In genomic region chr1:133889949-133890598, GRCm38 (mm10) we compare ENCODE assay signal across 8 mouse cellular contexts. TPM values are rescaled to one million over a fixed set of nuclear protein-coding genes. Genes with fewer than 3 reads are reported as not detected.
DNase-seq lines count a peak whose midpoint lies in the region; ATAC-seq and TF ChIP-seq lines count a peak whose summit lies in the region.

No protein-coding gene starts in this region.

- peak overlapping the region; percentile 50 for H3K4me2 ChIP-seq in heart, postnatal 0 days (ENCODE audit: low read depth, low read length)
- H3K4me2 ChIP-seq in liver, embryonic 14.5 days (ENCODE audit: low read depth), result peak overlapping the region; percentile 57

- DNase-seq in ES-CJ7 (ENCODE audit: low read depth, low spot score), result peak; percentile 52
- DNase-seq in heart, postnatal 0 days (ENCODE audit: low spot score), result peak; percentile 13
- peak in 1 of 3 experiments; percentile 42 for DNase-seq in liver, embryonic 14.5 days (ENCODE audit: low read depth in 3 of 3, low spot score in 3 of 3)
- no peak for DNase-seq in spleen, postnatal 4 days (ENCODE audit: low spot score in 2 of 2)
- DNase-seq in natural killer cell, adult 2 months (ENCODE audit: low spot score in 2 of 2), result no peak
- DNase-seq in left cerebral cortex, adult 18-20 months (ENCODE audit: low spot score in 2 of 2), result no peak
- no peak for DNase-seq in cerebellum, adult 11-12 months

- ATAC-seq in heart, postnatal 0 days (ENCODE audit: insufficient read depth, low read depth), result no peak; the same call in 1 of the 2 replicates
- peak; percentile 47; the same call in 1 of the 2 replicates for ATAC-seq in liver, embryonic 14.5 days (ENCODE audit: insufficient read depth)

- H3K36me3 ChIP-seq in heart, postnatal 0 days (replicated peaks; ENCODE audit: control insufficient read depth, insufficient read depth, low read length), result no peaks in the 10 kb centered on the region
- H3K36me3 ChIP-seq in liver, embryonic 14.5 days (replicated peaks; ENCODE audit: control insufficient read depth, insufficient read depth, low read depth), result no peaks in the 10 kb centered on the region

- TF ChIP-seq CTCF in heart, postnatal 0 days (IDR thresholded peaks at IDR 0.05; ENCODE audit: low read depth), result no peak
- no peak for TF ChIP-seq CTCF in liver, embryonic 14.5 days (IDR thresholded peaks at IDR 0.05; ENCODE audit: low read depth)

- no peaks in the 10 kb centered on the region for H3K27me3 ChIP-seq in heart, postnatal 0 days (ENCODE audit: control insufficient read depth, insufficient read depth, low read length)
- no peaks in the 10 kb centered on the region for H3K27me3 ChIP-seq in liver, embryonic 14.5 days (ENCODE audit: control insufficient read depth, insufficient read depth, low read length)

- peaks cover 27% of the 10 kb centered on the region for H3K4me1 ChIP-seq in brown adipose tissue, adult 24 weeks (ENCODE audit: control insufficient read depth, insufficient read depth, insufficient read length, low read length)
- H3K4me1 ChIP-seq in heart, postnatal 0 days (ENCODE audit: control insufficient read depth, insufficient read depth), result peaks cover 35% of the 10 kb centered on the region
- H3K4me1 ChIP-seq in liver, embryonic 14.5 days (replicated peaks; ENCODE audit: control insufficient read depth in 2 of 2, insufficient read depth in 2 of 2, low read length in 1 of 2), result peaks cover 44 to 79% of the 10 kb centered on the region in 2 experiments

- no peaks in the 10 kb centered on the region for H3K9me3 ChIP-seq in heart, postnatal 0 days (replicated peaks; ENCODE audit: control insufficient read depth, low read length)
- no peaks in the 10 kb centered on the region for H3K9me3 ChIP-seq in liver, embryonic 14.5 days (ENCODE audit: control insufficient read depth, low read length)

- H3K9ac ChIP-seq in heart, postnatal 0 days (replicated peaks; ENCODE audit: low read depth, low read length), result no peak overlapping the region
- peak overlapping the region; percentile 60 for H3K9ac ChIP-seq in liver, embryonic 14.5 days (replicated peaks)

- H3K4me3 ChIP-seq in brown adipose tissue, adult 24 weeks (ENCODE audit: insufficient read depth, low read depth, low read length), result peak overlapping the region; percentile 7; the same call in 1 of the 2 replicates
- H3K4me3 ChIP-seq in heart, postnatal 0 days (ENCODE audit: low read depth, low read length), result no peak overlapping the region
- peak overlapping the region; percentile 1 to 11; a peak in 2 of 4 replicates for H3K4me3 ChIP-seq in liver, embryonic 14.5 days (ENCODE audit: insufficient read depth in 1 of 2, low read depth in 2 of 2, low read length in 2 of 2)

- peak overlapping the region; percentile 39 for H3K27ac ChIP-seq in brown adipose tissue, adult 24 weeks (replicated peaks; ENCODE audit: low read depth, low read length)
- peak overlapping the region; percentile 50 for H3K27ac ChIP-seq in heart, postnatal 0 days (ENCODE audit: low read depth)
- peak overlapping the region; percentile 25; the same call in 1 of the 2 replicates for H3K27ac ChIP-seq in liver, embryonic 14.5 days

- TF ChIP-seq EP300 in heart, postnatal 0 days (IDR thresholded peaks at IDR 0.05; ENCODE audit: low read depth), result no peak
- TF ChIP-seq EP300 in liver, embryonic 14.5 days (IDR thresholded peaks at IDR 0.05; ENCODE audit: low read depth), result no peak

- WGBS in heart, postnatal 0 days, result 23% methylated on average over 20 of the region's 20 CpGs
- WGBS in liver, embryonic 14.5 days (ENCODE audit: insufficient replicate concordance), result 13% methylated on average over 20 of the region's 20 CpGs

RNA-seq across cellular contexts. Expression of gene Optc, which starts 17.7 kb away (rescaled TPM):
- not detected in 2 replicates for polyA plus RNA-seq in brown adipose tissue, adult 24 weeks (2012; ENCODE audit: insufficient read depth, insufficient read length, missing spikeins)
- total RNA-seq in heart, postnatal 0 days (2014; rRNA removed; ENCODE audit: low replicate concordance), result 3.2 TPM in 1 of 2 replicates, not detected in the other
- polyA plus RNA-seq in heart, postnatal 0 days (2015; fragmentation: Nextera tagmentation; extraction: Ambion mirVana), result 0.07 and 0.11 TPM in 2 replicates
- 0.11 and 0.23 TPM in 2 replicates for polyA plus RNA-seq in liver, embryonic 14.5 days (2012; rRNA removed)
- polyA plus RNA-seq in liver, embryonic 14.5 days (2014; fragmentation: Nextera tagmentation; extraction: Ambion mirVana), result not detected in 2 replicates
- 1 to 10 TPM in 1 of 2 experiments, under 1 TPM in 1; 0.75 to 1.6 TPM for total RNA-seq in left cerebral cortex, adult 18-20 months (2021)

RNA-seq across cellular contexts. Expression of gene Prelp, which starts 31.1 kb away (rescaled TPM):
- polyA plus RNA-seq in brown adipose tissue, adult 24 weeks (2012; ENCODE audit: insufficient read depth, insufficient read length, missing spikeins), result 237 and 366 TPM in 2 replicates
- total RNA-seq in heart, postnatal 0 days (2014; rRNA removed; ENCODE audit: low replicate concordance), result 5.4 and 6.1 TPM in 2 replicates
- 6.2 and 6.5 TPM in 2 replicates for polyA plus RNA-seq in heart, postnatal 0 days (2015; fragmentation: Nextera tagmentation; extraction: Ambion mirVana)
- polyA plus RNA-seq in liver, embryonic 14.5 days (2012; rRNA removed), result 1.6 and 1.7 TPM in 2 replicates
- polyA plus RNA-seq in liver, embryonic 14.5 days (2014; fragmentation: Nextera tagmentation; extraction: Ambion mirVana), result 1.9 and 2.1 TPM in 2 replicates
- 10 to 100 TPM; 12.1 to 13.1 TPM for total RNA-seq in left cerebral cortex, adult 18-20 months (2021)

Comparison
In these comparisons a context has a peak if more than half of its experiments do, and no peak if none do; other contexts are left out.
1. DNase-seq: peak in ES-CJ7 (single experiment) and heart, postnatal 0 days (single experiment); none in spleen, postnatal 4 days (0 of 2), natural killer cell, adult 2 months (0 of 2), left cerebral cortex, adult 18-20 months (0 of 2) and cerebellum, adult 11-12 months (single experiment).
2. RNA of gene Prelp, which starts 31.1 kb away (polyA plus RNA-seq): 237 to 366 TPM in brown adipose tissue, adult 24 weeks; 6.2 to 6.5 TPM in heart, postnatal 0 days and 1.6 to 2.1 TPM in liver, embryonic 14.5 days; every median in the first group is over 10 times any median in the second.
3. Peak in every context shown above with its lines, with median percentiles within 50 percentile points of each other: H3K27ac ChIP-seq.